Mouse (Mus musculus): ENCODE results near the gene Tfr2. TPM values are rescaled to one million over a fixed set of nuclear protein-coding genes. Genes with fewer than 3 reads are reported as not detected.

The Tfr2 gene
- polyA plus RNA-seq, 1 experiment from 2014 or later = 10.1 TPM

- peaks cover 18% of the 10 kb centered on the region for H3K4me1 ChIP-seq (ENCODE audit: control insufficient read depth, insufficient read depth, low read length)
- no peak overlapping the region for H3K4me3 ChIP-seq (ENCODE audit: low read depth, low read length)
- no peak overlapping the region for H3K4me2 ChIP-seq (ENCODE audit: low read length)
- no peak for ATAC-seq
- H3K36me3 ChIP-seq (ENCODE audit: control insufficient read depth, insufficient read depth, low read length) = peaks cover 43% of the 10 kb centered on the region
- no peaks in the 10 kb centered on the region for H3K9me3 ChIP-seq (replicated peaks; ENCODE audit: control insufficient read depth, low read length, poor library complexity, severe bottlenecking)
- H3K27me3 ChIP-seq (ENCODE audit: control insufficient read depth, insufficient read depth, low read depth, low read length) = no peaks in the 10 kb centered on the region
- WGBS = 82% methylated on average over 22 of the region's 22 CpGs
- H3K27ac ChIP-seq (ENCODE audit: low read length) = peak overlapping the region; percentile 39; the same call in 1 of the 2 replicates
- H3K9ac ChIP-seq (ENCODE audit: low read depth, low read length) = no peak overlapping the region
Measured at GRCm38 (mm10) chr5:137528247-137528968, 41.2 kb upstream of the Tfr2 start.

GRCm38 (mm10) chr5:137529221-137529995, 40.2 kb upstream of the Tfr2 start:
- peaks cover 36% of the 10 kb centered on the region for H3K36me3 ChIP-seq (ENCODE audit: control insufficient read depth, insufficient read depth, low read length)
- peak overlapping the region; percentile 99 for H3K27ac ChIP-seq (ENCODE audit: low read length)
- no peak for ATAC-seq
- H3K4me3 ChIP-seq (ENCODE audit: low read depth, low read length) = no peak overlapping the region
- no peaks in the 10 kb centered on the region for H3K27me3 ChIP-seq (ENCODE audit: control insufficient read depth, insufficient read depth, low read depth, low read length)
- peaks cover 21% of the 10 kb centered on the region for H3K4me1 ChIP-seq (ENCODE audit: control insufficient read depth, insufficient read depth, low read length)
- peak overlapping the region; percentile 90 for H3K4me2 ChIP-seq (ENCODE audit: low read length)
- peak overlapping the region; percentile 100 for H3K9ac ChIP-seq (ENCODE audit: low read depth, low read length)
- H3K9me3 ChIP-seq (replicated peaks; ENCODE audit: control insufficient read depth, low read length, poor library complexity, severe bottlenecking) = no peaks in the 10 kb centered on the region
- 74% methylated on average over 15 of the region's 15 CpGs for WGBS

- H3K36me3 ChIP-seq (ENCODE audit: control insufficient read depth, insufficient read depth, low read length) = peaks cover 29% of the 10 kb centered on the region
- no peaks in the 10 kb centered on the region for H3K9me3 ChIP-seq (replicated peaks; ENCODE audit: control insufficient read depth, low read length, poor library complexity, severe bottlenecking)
- H3K27ac ChIP-seq (ENCODE audit: low read length) = peak overlapping the region; percentile 99
- H3K9ac ChIP-seq (ENCODE audit: low read depth, low read length) = peak overlapping the region; percentile 100
- H3K4me2 ChIP-seq (ENCODE audit: low read length) = peak overlapping the region; percentile 90
- no peaks in the 10 kb centered on the region for H3K27me3 ChIP-seq (ENCODE audit: control insufficient read depth, insufficient read depth, low read depth, low read length)
- no peak for ATAC-seq
- 60% methylated on average over 8 of the region's 8 CpGs for WGBS
- H3K4me1 ChIP-seq (ENCODE audit: control insufficient read depth, insufficient read depth, low read length) = peaks cover 21% of the 10 kb centered on the region
- H3K4me3 ChIP-seq (ENCODE audit: low read depth, low read length) = peak overlapping the region; percentile 96
Measured at GRCm38 (mm10) chr5:137530075-137530474, 39.6 kb upstream of the Tfr2 start.

- Histone ChIP-seq H3K4me1 (ENCODE audit: control insufficient read depth, insufficient read depth, low read length) (peaks cover 21% of the 10 kb centered on the region), H3K36me3 (ENCODE audit: control insufficient read depth, insufficient read depth, low read length) (peaks cover 27% of the 10 kb centered on the region), H3K27ac (ENCODE audit: low read length) (peak overlapping the region; percentile 99), H3K9ac (ENCODE audit: low read depth, low read length) (peak overlapping the region; percentile 100), H3K4me2 (ENCODE audit: low read length) (peak overlapping the region; percentile 90), H3K4me3 (ENCODE audit: low read depth, low read length) (peak overlapping the region; percentile 96), H3K9me3 (replicated peaks; ENCODE audit: control insufficient read depth, low read length, poor library complexity, severe bottlenecking) (no peaks in the 10 kb centered on the region), H3K27me3 (ENCODE audit: control insufficient read depth, insufficient read depth, low read depth, low read length) (no peaks in the 10 kb centered on the region)
- WGBS = under 1% methylated on average over 40 of the region's 46 CpGs
- ATAC-seq = peak; percentile 57
Measured at GRCm38 (mm10) chr5:137530588-137531413, 38.8 kb upstream of the Tfr2 start.

- Histone ChIP-seq H3K9ac (ENCODE audit: low read depth, low read length) (peak overlapping the region; percentile 100), H3K36me3 (ENCODE audit: control insufficient read depth, insufficient read depth, low read length) (peaks cover 27% of the 10 kb centered on the region), H3K27ac (ENCODE audit: low read length) (peak overlapping the region; percentile 99), H3K4me1 (ENCODE audit: control insufficient read depth, insufficient read depth, low read length) (peaks cover 21% of the 10 kb centered on the region), H3K4me3 (ENCODE audit: low read depth, low read length) (peak overlapping the region; percentile 96), H3K4me2 (ENCODE audit: low read length) (peak overlapping the region; percentile 90), H3K27me3 (ENCODE audit: control insufficient read depth, insufficient read depth, low read depth, low read length) (no peaks in the 10 kb centered on the region), H3K9me3 (replicated peaks; ENCODE audit: control insufficient read depth, low read length, poor library complexity, severe bottlenecking) (no peaks in the 10 kb centered on the region)
- ATAC-seq = no peak; the same call in none of the 2 replicates
- WGBS = under 1% methylated on average over 50 of the region's 51 CpGs
Measured at GRCm38 (mm10) chr5:137531414-137532130, 38.1 kb upstream of the Tfr2 start.

- H3K27ac ChIP-seq (ENCODE audit: low read length) = peak overlapping the region; percentile 99
- ATAC-seq = no peak
- peaks cover 20% of the 10 kb centered on the region for H3K4me1 ChIP-seq (ENCODE audit: control insufficient read depth, insufficient read depth, low read length)
- H3K27me3 ChIP-seq (ENCODE audit: control insufficient read depth, insufficient read depth, low read depth, low read length) = no peaks in the 10 kb centered on the region
- no peaks in the 10 kb centered on the region for H3K9me3 ChIP-seq (replicated peaks; ENCODE audit: control insufficient read depth, low read length, poor library complexity, severe bottlenecking)
- H3K36me3 ChIP-seq (ENCODE audit: control insufficient read depth, insufficient read depth, low read length) = peaks cover 26% of the 10 kb centered on the region
- under 1% methylated on average over 19 of the region's 19 CpGs for WGBS
- H3K4me3 ChIP-seq (ENCODE audit: low read depth, low read length) = peak overlapping the region; percentile 96
- peak overlapping the region; percentile 100 for H3K9ac ChIP-seq (ENCODE audit: low read depth, low read length)
- H3K4me2 ChIP-seq (ENCODE audit: low read length) = peak overlapping the region; percentile 90
Measured at GRCm38 (mm10) chr5:137532131-137532807, 37.4 kb upstream of the Tfr2 start.

GRCm38 (mm10) chr5:137532808-137533116, 36.9 kb upstream of the Tfr2 start:
- Histone ChIP-seq H3K4me3 (ENCODE audit: low read depth, low read length) (peak overlapping the region; percentile 96), H3K27me3 (ENCODE audit: control insufficient read depth, insufficient read depth, low read depth, low read length) (no peaks in the 10 kb centered on the region), H3K4me1 (ENCODE audit: control insufficient read depth, insufficient read depth, low read length) (peaks cover 17% of the 10 kb centered on the region), H3K27ac (ENCODE audit: low read length) (peak overlapping the region; percentile 99), H3K9me3 (replicated peaks; ENCODE audit: control insufficient read depth, low read length, poor library complexity, severe bottlenecking) (no peaks in the 10 kb centered on the region), H3K4me2 (ENCODE audit: low read length) (peak overlapping the region; percentile 90), H3K36me3 (ENCODE audit: control insufficient read depth, insufficient read depth, low read length) (peaks cover 23% of the 10 kb centered on the region), H3K9ac (ENCODE audit: low read depth, low read length) (peak overlapping the region; percentile 100)
- WGBS = 1% methylated on average over 9 of the region's 12 CpGs
- ATAC-seq = no peak

All from midbrain, embryonic 16.5 days (tissue).